Mouse (Mus musculus): ENCODE data around the gene Npm3.

The Npm3 gene

GRCm38 (mm10) chr19:45771501-45771900 lies 22.1 kb upstream of the Npm3 start:
- in situ Hi-C loops (cut with MboI; ENCODE audit: low pct_unique_long_range_greater_than_20kb in 1 of 2, low sequenced_read_pairs in 2 of 2, unreplicated experiment in 1 of 2): loop anchor here (25.0 kb wide), 2 partner anchors 809 to 834 kb away; partner anchors contain the start of gene Slf2 (in 1 of the 2)

DNA sequence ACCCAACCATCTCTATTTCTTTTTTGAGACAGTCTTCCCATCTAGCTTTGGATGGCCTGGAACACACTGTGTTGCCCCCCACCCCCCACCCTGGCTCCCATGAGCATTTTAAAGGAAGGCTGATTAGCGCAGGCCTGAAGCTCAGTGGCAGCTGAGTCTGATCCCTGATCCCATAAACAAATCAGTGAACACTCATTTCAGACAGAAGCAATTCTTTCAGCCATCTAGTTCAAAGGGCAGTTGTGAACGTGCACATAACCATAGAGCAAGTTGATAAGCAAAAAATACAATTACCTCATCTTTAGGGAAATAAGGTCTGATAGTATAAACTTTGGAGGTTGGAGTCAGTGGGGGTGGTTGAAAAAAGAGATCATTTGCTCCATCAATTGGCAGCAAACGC lies 11.4 kb upstream of the Npm3 start:
- in situ Hi-C loops (cut with MboI; ENCODE audit: low pct_unique_long_range_greater_than_20kb in 1 of 2, low sequenced_read_pairs in 2 of 2, unreplicated experiment in 1 of 2): loop anchor here (25.0 kb wide), 2 partner anchors 799 to 824 kb away; partner anchors contain the start of gene Slf2 (in 1 of the 2)

DNA sequence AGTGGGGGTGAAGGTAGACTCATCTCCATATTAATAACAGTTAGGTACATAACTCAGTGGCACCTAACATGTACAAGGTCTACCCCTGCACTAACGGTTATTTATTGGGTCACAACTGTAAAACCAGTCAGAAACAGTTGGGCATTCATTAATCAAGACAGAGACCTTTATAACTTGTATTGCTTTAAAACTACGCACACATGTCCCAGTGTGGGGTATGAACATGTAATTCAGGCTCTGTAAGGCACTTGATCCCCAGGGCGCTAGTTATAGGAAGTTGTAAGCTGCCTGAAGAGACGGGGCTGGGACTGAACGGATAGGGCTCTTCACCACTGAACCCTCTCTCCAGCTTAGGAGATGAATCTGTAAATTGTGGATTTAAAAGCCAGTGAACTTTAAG lies 9.3 kb upstream of the Npm3 start:
- in situ Hi-C loops (cut with MboI; ENCODE audit: low pct_unique_long_range_greater_than_20kb in 1 of 2, low sequenced_read_pairs in 2 of 2, unreplicated experiment in 1 of 2): loop anchor here (25.0 kb wide), 2 partner anchors 796 to 821 kb away; partner anchors contain the start of gene Slf2 (in 1 of the 2)

DNA sequence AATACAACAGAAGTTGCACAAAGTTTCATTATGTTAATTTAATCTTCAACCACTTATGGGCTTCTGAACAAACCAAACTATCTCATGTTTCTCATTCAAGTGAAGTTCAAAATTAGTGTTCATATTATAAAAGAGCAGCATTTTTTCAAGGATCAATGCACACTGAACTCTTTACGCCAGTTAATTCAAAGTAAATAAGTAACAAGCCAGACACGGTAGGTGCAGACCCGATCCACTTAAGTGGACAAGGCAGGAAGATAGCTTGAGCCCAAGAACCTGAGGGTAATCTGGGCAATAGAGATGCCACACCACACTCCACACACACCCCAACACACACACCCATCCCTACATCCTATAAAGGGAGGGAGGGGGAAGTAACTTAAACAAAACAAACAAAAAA lies 4.2 kb upstream of the Npm3 start:
- in situ Hi-C loops (cut with MboI; ENCODE audit: low pct_unique_long_range_greater_than_20kb in 1 of 2, low sequenced_read_pairs in 2 of 2, unreplicated experiment in 1 of 2): loop anchor here (25.0 kb wide), 2 partner anchors 791 to 816 kb away; partner anchors contain the start of gene Slf2 (in 1 of the 2)

DNA sequence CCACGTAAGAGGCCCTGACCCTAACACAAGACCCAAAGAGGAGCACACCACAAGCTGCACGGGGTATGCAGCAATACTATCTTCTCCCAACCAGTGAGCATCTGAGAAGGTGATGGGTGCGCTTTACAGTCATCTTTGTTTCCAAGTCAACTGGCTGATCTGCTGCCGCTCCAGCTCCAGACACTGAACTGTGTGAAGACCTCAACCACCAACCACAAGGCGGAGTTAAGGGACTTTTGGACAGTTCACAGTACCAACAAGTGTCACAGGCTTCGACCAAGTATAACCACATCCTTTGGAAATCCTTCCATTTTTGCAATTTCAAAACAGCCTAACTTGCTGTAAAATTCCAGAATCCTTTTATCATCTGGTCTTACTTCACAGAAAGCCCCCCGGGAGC lies 2.5 kb upstream of the Npm3 start:
- in situ Hi-C loops (cut with MboI; ENCODE audit: low pct_unique_long_range_greater_than_20kb in 1 of 2, low sequenced_read_pairs in 2 of 2, unreplicated experiment in 1 of 2): loop anchor here (25.0 kb wide), 2 partner anchors 790 to 815 kb away; partner anchors contain the start of gene Slf2 (in 1 of the 2)

DNA sequence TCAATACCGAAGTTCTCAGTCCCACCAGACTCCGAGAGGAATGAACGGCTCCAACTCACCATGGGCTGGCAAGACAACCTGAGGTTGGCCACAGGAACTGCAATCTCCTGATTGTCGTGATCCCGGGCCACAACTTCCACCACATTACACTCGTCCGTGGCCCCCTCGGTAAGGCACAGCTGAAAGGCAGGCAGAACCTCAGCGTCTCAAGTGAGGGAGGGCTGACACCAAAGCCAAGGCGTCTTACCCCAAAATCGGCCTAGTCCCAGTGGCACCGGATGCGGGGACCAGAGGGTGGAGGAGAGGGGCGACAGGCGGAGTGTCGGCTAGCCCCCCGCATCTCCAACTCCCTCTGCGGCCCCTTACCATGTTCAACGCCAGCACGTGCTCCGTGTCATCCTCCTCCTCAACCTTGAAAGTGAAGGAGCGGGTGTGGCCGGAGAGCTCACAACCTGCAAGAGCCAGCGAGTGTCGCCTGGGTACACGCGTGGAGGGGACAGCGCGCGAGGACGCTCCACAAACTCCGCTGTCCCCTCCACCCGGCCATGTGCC lies 624 bp downstream of the Npm3 start:
- in situ Hi-C loops (cut with MboI; ENCODE audit: low pct_unique_long_range_greater_than_20kb in 1 of 2, low sequenced_read_pairs in 2 of 2, unreplicated experiment in 1 of 2): loop anchor here (10.0 to 25.0 kb wide), 4 partner anchors 174 to 1011 kb away; partner anchors contain the start of gene Lbx1 (in 1 of the 2)

- in situ Hi-C loops (cut with MboI; ENCODE audit: low pct_unique_long_range_greater_than_20kb in 1 of 2, low sequenced_read_pairs in 2 of 2, unreplicated experiment in 1 of 2): loop anchor here (10.0 to 25.0 kb wide), 4 partner anchors 173 to 1011 kb away; partner anchors contain the start of gene Lbx1 (in 1 of the 2)
Measured at GRCm38 (mm10) chr19:45748206-45748605, 1.2 kb downstream of the Npm3 start.

DNA sequence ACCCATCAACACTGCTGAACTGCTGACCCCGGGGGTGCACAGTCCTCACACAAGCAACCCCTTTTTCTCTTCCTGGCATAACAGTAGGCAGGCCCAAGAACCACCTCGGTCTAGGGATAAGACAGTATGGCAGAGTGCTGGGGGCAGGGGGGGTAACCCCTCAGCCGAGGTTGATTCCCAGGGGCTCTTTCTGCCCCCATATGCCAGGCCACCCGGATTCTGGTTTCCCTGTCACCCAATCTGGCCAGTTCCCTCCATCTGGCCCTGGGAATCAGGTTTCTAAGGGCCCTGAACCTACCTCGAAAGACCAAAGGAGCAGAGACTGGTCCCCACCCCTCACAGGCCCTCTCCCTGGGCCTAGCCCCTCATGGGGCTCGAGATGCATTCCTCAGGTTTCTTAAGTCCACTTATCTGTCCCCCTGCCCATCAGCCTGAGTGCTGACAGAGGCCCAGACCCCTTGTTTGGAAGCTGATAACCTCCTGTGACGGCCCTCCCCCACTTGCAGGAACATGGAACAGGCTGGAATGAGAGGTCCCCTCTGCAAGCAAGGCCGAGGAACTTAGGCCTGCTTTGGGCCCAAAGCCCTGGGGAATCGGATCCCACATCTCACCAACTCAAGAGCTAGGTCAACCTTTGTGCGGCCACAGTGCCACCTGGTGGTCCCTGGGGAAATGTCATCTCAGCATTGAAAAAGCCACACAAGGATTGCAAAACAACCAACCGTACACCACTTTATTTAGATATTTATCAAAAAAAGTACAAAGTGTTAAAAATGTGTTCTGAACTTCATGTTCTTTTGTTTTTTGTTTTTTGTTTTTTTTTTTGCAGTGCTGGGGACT lies 2.1 kb downstream of the Npm3 start:
- in situ Hi-C loops (cut with MboI; ENCODE audit: low pct_unique_long_range_greater_than_20kb in 1 of 2, low sequenced_read_pairs in 2 of 2, unreplicated experiment in 1 of 2): loop anchor here (10.0 to 25.0 kb wide), 4 partner anchors 172 to 1010 kb away; partner anchors contain the start of gene Lbx1 (in 1 of the 2)

DNA sequence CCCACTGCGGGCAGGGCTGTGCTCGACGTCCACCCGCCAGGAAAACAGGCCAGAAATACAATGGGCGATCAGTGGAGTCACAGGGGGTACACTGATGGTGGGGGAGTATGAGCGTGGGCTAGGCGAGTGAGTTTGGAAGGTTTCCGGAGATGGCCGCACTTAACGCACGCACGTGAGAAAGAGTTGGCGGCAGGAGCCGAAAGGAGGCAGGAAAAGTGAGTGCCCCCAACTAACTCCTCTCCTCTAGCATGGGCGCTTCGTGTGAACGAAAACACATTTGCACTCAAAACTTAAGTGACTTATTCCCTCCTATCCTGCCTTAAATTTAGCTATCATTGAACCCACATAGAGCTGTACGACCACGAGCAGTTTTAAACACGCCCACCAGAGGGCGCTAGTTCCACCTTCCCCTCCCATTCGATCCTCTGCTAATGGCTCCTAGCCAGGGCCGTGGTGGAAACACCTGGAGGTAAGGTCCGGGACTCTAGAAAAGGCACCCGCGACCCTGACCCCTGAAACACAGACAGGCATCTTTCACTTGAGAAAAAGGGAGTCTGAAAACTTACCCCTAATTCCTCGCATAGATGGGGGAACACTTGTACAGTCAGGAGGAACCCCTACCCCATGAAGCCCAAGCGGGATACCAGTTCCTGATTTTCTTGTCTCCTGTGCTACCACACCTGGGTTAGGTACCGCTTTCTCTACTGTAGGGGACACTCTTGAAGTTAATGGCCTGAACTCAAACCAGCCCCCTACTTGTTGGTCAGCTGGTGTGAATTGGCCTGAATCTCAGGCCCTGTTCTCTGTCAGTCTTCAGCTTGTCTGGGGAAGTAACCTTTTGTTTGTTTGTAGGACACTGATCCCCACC lies 3.0 kb downstream of the Npm3 start:
- in situ Hi-C loops (cut with MboI; ENCODE audit: low pct_unique_long_range_greater_than_20kb in 1 of 2, low sequenced_read_pairs in 2 of 2, unreplicated experiment in 1 of 2): loop anchor here (10.0 to 25.0 kb wide), 4 partner anchors 172 to 1009 kb away; partner anchors contain the start of gene Lbx1 (in 1 of the 2)

GRCm38 (mm10) chr19:45745344-45746152 lies 3.8 kb downstream of the Npm3 start:
- in situ Hi-C loops (cut with MboI; ENCODE audit: low pct_unique_long_range_greater_than_20kb in 1 of 2, low sequenced_read_pairs in 2 of 2, unreplicated experiment in 1 of 2): loop anchor here (10.0 to 25.0 kb wide), 4 partner anchors 171 to 1008 kb away; partner anchors contain the start of gene Lbx1 (in 1 of the 2)

DNA sequence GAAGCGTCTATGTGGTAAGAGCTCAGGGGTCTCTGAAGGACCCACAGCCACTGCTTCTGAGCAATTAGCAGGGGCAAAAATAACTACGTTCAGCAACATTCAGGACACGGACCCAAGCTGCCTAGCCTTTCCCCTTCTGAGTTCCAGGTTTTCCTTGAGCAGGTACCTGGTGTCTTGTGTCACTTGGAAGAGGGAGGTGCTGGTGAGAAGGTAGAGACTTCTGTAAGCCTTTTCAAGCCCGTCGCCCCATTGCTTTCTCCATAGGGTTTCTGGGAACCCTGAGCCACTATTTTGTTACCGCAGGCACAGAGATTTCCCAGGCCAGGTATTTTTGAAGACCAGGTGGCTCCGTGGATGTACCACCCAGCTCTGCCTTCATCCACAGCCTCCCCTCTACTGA lies 5.8 kb downstream of the Npm3 start:
- in situ Hi-C loops (cut with MboI; ENCODE audit: low pct_unique_long_range_greater_than_20kb in 1 of 2, low sequenced_read_pairs in 2 of 2, unreplicated experiment in 1 of 2): loop anchor here (10.0 to 25.0 kb wide), 4 partner anchors 169 to 1006 kb away; partner anchors contain the start of gene Lbx1 (in 1 of the 2)

- in situ Hi-C loops (cut with MboI; ENCODE audit: low pct_unique_long_range_greater_than_20kb in 1 of 2, low sequenced_read_pairs in 2 of 2, unreplicated experiment in 1 of 2): loop anchor here (10.0 to 25.0 kb wide), 4 partner anchors 168 to 1006 kb away; partner anchors contain the start of gene Lbx1 (in 1 of the 2)
Measured at GRCm38 (mm10) chr19:45742984-45743575, 6.3 kb downstream of the Npm3 start.

DNA sequence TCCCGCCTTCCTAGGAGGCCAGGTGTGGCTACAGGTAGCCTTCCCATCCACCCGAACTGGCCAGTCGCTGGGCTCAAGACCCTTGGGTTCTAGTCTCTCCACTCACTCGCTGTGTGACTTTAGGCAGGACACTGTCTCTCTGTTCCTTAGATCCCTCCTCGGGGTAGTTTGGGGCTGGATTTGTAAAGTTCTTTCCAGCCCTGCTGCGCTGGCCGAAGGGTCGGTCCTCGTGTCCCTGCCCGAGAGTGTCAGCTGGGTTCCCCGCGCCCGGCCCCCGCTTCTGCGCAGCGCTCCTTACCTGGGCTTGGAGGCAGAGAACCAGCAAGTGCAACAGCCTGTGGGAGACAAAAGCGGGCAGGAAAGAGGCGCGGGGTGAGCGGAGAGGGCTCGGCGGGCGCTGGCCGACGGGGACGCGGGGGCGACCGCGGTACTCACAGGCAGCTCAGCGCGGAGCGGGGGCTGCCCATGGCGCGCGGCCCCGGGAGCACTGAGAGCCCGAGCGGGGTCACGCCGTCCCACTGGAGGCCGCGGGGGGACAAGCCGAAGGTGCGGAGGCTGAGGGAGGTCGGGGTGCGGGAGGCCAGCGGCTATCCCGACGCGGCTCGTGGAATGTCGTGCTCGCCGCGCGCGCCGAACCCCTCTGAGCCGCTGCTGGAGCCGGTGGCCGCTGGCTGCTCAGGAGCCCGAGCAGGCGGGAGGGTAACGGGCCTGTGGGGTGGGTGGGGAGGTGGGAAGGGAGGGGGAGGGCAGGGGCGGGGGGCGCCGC lies 7.0 kb downstream of the Npm3 start, which contains the start of gene Fgf8:
Fgf8 (minus strand) TSS at position 698 of the 766 bp plus-strand sequence.
- in situ Hi-C loops (cut with MboI; ENCODE audit: low pct_unique_long_range_greater_than_20kb in 1 of 2, low sequenced_read_pairs in 2 of 2, unreplicated experiment in 1 of 2): loop anchor here (10.0 to 25.0 kb wide), 4 partner anchors 168 to 1005 kb away; partner anchors contain the start of gene Lbx1 (in 1 of the 2)

DNA sequence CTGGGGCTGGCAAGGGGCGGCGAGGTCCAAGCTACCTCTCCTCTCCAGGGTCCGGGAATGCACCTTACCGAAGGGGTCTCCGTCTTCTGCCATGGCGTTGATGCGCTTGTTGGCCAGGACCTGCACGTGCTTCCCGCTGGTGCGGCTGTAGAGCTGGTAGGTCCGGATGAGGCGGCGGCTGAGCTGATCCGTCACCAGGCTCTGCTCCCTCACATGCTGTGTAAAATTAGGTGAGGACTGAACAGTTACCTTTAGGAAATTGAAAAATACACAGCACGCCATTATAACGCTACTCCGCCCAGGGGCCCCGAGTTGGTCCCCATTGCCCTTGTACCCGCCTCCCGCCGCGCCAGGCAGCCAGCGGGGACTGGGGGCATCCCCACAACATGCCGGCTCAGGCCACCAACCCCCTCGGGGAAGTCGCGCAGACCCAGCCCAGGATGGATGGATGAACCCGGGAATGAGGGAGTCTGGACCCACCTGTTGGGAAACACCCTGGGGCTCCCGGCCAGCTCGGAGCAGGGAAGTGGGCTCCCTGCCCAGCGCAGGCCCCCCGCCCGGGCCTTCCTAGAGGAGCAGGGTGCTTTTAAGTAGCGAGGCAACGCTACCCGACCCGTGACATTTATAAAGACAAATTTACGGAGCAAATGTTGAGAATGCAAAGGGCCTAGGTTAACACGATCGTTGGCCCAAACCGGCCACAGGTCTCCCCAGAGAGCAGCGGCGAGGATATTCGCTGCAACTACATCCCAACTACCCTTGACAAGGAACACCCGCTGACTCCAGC lies 7.8 kb downstream of the Npm3 start:
- in situ Hi-C loops (cut with MboI; ENCODE audit: low pct_unique_long_range_greater_than_20kb in 1 of 2, low sequenced_read_pairs in 2 of 2, unreplicated experiment in 1 of 2): loop anchor here (10.0 to 25.0 kb wide), 4 partner anchors 167 to 1004 kb away; partner anchors contain the start of gene Lbx1 (in 1 of the 2)

GRCm38 (mm10) chr19:45740817-45741216 lies 8.6 kb downstream of the Npm3 start:
- in situ Hi-C loops (cut with MboI; ENCODE audit: low pct_unique_long_range_greater_than_20kb in 1 of 2, low sequenced_read_pairs in 2 of 2, unreplicated experiment in 1 of 2): loop anchor here (10.0 to 25.0 kb wide), 4 partner anchors 166 to 1004 kb away; partner anchors contain the start of gene Lbx1 (in 1 of the 2)
